Mouse (Mus musculus): ENCODE results near the gene Trh. TPM values are rescaled to one million over a fixed set of nuclear protein-coding genes. Genes with fewer than 3 reads are reported as not detected.
A peak's percentile ranks its signal among the peaks of the same experiment; 100 is the strongest.

Gene Trh
- polyA plus RNA-seq, 1 experiment from 2014 or later: 1.9 TPM

- no peak overlapping the region for H3K27ac ChIP-seq (replicated peaks; ENCODE audit: low read depth, low read length)
- H3K9ac ChIP-seq (replicated peaks; ENCODE audit: low read length): no peak overlapping the region
- peaks cover 21% of the 10 kb centered on the region for H3K27me3 ChIP-seq (ENCODE audit: control insufficient read depth, insufficient read depth, low read length)
- H3K9me3 ChIP-seq (replicated peaks; ENCODE audit: control insufficient read depth, low read length): no peaks in the 10 kb centered on the region
- peak; percentile 42 for DNase-seq (ENCODE audit: low spot score)
- H3K4me3 ChIP-seq (ENCODE audit: low read depth, low read length): no peak overlapping the region
- H3K4me2 ChIP-seq (ENCODE audit: low read depth, low read length): no peak overlapping the region
- WGBS: 69% methylated on average over 3 of the region's 3 CpGs
- H3K36me3 ChIP-seq (replicated peaks; ENCODE audit: control insufficient read depth, insufficient read depth, low read depth, low read length): no peaks in the 10 kb centered on the region
- peak; percentile 82 for ATAC-seq (replicated peaks; ENCODE audit: insufficient number of reproducible peaks, low FRiP score, low TSS enrichment, low read depth)
- H3K4me1 ChIP-seq (ENCODE audit: control insufficient read depth, insufficient read depth, low read length): no peaks in the 10 kb centered on the region
Observed at GRCm38 (mm10) chr6:92241178-92241906, 3.1 kb downstream of the Trh start.

DNA sequence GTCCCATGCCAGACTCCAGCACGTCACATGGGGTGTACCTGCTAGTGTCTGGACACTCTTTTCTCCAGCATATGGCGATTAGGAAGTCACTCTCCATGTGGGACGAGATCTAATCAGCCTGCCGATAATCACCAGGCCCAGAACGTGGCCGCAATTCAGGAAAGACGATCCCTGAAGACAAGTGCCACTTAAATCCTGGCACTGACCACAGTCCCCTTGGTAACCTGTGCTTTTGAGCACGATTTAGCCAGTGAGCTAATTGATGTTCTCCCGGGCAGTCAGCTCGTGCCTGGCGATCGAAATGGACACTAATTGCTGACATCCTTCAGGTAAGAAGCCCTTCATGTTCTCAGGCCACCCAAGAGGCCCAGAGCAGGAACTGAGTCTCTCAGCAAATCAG, 9.4 kb downstream of the Trh start:
- ATAC-seq (replicated peaks; ENCODE audit: insufficient number of reproducible peaks, low FRiP score, low TSS enrichment, low read depth) (no peak), DNase-seq (ENCODE audit: low spot score) (no peak)
- no peak overlapping the region for H3K27ac ChIP-seq (replicated peaks; ENCODE audit: low read depth, low read length)
- H3K9me3 ChIP-seq (replicated peaks; ENCODE audit: control insufficient read depth, low read length): no peaks in the 10 kb centered on the region
- H3K36me3 ChIP-seq (replicated peaks; ENCODE audit: control insufficient read depth, insufficient read depth, low read depth, low read length): no peaks in the 10 kb centered on the region
- 48% methylated on average over 12 of the region's 12 CpGs for WGBS
- no peaks in the 10 kb centered on the region for H3K4me1 ChIP-seq (ENCODE audit: control insufficient read depth, insufficient read depth, low read length)
- no peak overlapping the region for H3K4me3 ChIP-seq (ENCODE audit: low read depth, low read length)
- H3K9ac ChIP-seq (replicated peaks; ENCODE audit: low read length): no peak overlapping the region
- no peak overlapping the region for H3K4me2 ChIP-seq (ENCODE audit: low read depth, low read length)
- no peaks in the 10 kb centered on the region for H3K27me3 ChIP-seq (ENCODE audit: control insufficient read depth, insufficient read depth, low read length)

DNA sequence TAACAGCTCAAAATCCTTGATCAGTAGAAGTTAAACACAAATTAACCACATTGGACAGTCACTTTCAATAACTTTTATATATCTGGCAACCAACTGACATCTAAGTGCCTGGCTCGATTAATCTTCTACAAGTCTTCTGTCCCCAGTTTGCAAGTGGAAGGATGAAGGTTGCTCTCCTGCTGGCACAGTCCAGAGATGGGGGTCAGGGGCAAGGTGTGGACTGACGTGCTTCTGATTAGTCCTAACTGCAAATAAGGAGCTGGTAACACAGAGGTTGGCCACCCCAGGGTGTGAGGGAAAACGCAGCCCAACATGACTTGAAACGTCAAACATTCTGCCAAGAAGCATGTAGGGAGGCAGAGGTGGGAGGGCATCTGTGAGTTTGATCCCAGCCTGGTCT, 12.7 kb downstream of the Trh start:
- H3K36me3 ChIP-seq (replicated peaks; ENCODE audit: control insufficient read depth, insufficient read depth, low read depth, low read length): no peaks in the 10 kb centered on the region
- ATAC-seq (replicated peaks; ENCODE audit: insufficient number of reproducible peaks, low FRiP score, low TSS enrichment, low read depth): no peak
- H3K27me3 ChIP-seq (ENCODE audit: control insufficient read depth, insufficient read depth, low read length): no peaks in the 10 kb centered on the region
- 68% methylated on average over 4 of the region's 4 CpGs for WGBS
- no peak overlapping the region for H3K9ac ChIP-seq (replicated peaks; ENCODE audit: low read length)
- H3K4me2 ChIP-seq (ENCODE audit: low read depth, low read length): no peak overlapping the region
- H3K4me3 ChIP-seq (ENCODE audit: low read depth, low read length): no peak overlapping the region
- no peaks in the 10 kb centered on the region for H3K4me1 ChIP-seq (ENCODE audit: control insufficient read depth, insufficient read depth, low read length)
- H3K9me3 ChIP-seq (replicated peaks; ENCODE audit: control insufficient read depth, low read length): no peaks in the 10 kb centered on the region
- H3K27ac ChIP-seq (replicated peaks; ENCODE audit: low read depth, low read length): no peak overlapping the region
- DNase-seq (ENCODE audit: low spot score): no peak

- ATAC-seq (replicated peaks; ENCODE audit: insufficient number of reproducible peaks, low FRiP score, low TSS enrichment, low read depth) (no peak), DNase-seq (ENCODE audit: low spot score) (no peak)
- no peak overlapping the region for H3K9ac ChIP-seq (replicated peaks; ENCODE audit: low read length)
- no peaks in the 10 kb centered on the region for H3K27me3 ChIP-seq (ENCODE audit: control insufficient read depth, insufficient read depth, low read length)
- H3K4me1 ChIP-seq (ENCODE audit: control insufficient read depth, insufficient read depth, low read length): no peaks in the 10 kb centered on the region
- H3K4me3 ChIP-seq (ENCODE audit: low read depth, low read length): no peak overlapping the region
- no peaks in the 10 kb centered on the region for H3K36me3 ChIP-seq (replicated peaks; ENCODE audit: control insufficient read depth, insufficient read depth, low read depth, low read length)
- WGBS: 50% methylated on average over 1 of the region's 1 CpGs
- H3K27ac ChIP-seq (replicated peaks; ENCODE audit: low read depth, low read length): no peak overlapping the region
- H3K4me2 ChIP-seq (ENCODE audit: low read depth, low read length): no peak overlapping the region
- no peaks in the 10 kb centered on the region for H3K9me3 ChIP-seq (replicated peaks; ENCODE audit: control insufficient read depth, low read length)
Observed at GRCm38 (mm10) chr6:92231356-92231755, 13.1 kb downstream of the Trh start.

DNA sequence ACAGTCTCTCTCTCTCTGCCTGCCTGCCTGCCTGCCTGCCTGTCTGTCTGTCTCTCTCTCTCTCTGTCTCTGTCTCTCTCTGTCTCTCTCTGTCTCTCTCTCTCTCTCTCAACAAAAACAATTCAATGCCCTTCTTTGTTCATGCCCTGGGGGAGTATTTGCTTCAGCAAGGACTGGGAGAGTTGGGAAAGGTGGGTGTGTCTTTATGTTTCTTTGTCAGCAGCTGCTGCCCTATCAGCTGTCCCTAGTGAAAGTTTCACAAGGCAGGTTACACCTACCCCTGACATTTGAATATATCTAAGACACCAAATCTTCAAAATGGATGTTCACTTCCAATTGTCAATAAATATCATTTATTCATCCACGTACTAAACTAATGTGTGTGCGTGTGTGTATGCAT, 14.9 kb downstream of the Trh start:
- whole genome bisulfite sequencing: 88% methylated on average over 2 of the region's 2 CpGs
- no peak overlapping the region for H3K9ac ChIP-seq (replicated peaks; ENCODE audit: low read length)
- H3K36me3 ChIP-seq (replicated peaks; ENCODE audit: control insufficient read depth, insufficient read depth, low read depth, low read length): no peaks in the 10 kb centered on the region
- ATAC-seq (replicated peaks; ENCODE audit: insufficient number of reproducible peaks, low FRiP score, low TSS enrichment, low read depth) (no peak), DNase-seq (ENCODE audit: low spot score) (no peak)
- no peak overlapping the region for H3K27ac ChIP-seq (replicated peaks; ENCODE audit: low read depth, low read length)
- no peaks in the 10 kb centered on the region for H3K4me1 ChIP-seq (ENCODE audit: control insufficient read depth, insufficient read depth, low read length)
- no peaks in the 10 kb centered on the region for H3K9me3 ChIP-seq (replicated peaks; ENCODE audit: control insufficient read depth, low read length)
- no peak overlapping the region for H3K4me2 ChIP-seq (ENCODE audit: low read depth, low read length)
- H3K4me3 ChIP-seq (ENCODE audit: low read depth, low read length): no peak overlapping the region
- no peaks in the 10 kb centered on the region for H3K27me3 ChIP-seq (ENCODE audit: control insufficient read depth, insufficient read depth, low read length)

- ATAC-seq (replicated peaks; ENCODE audit: insufficient number of reproducible peaks, low FRiP score, low TSS enrichment, low read depth) (no peak), DNase-seq (ENCODE audit: low spot score) (no peak)
- no peaks in the 10 kb centered on the region for H3K36me3 ChIP-seq (replicated peaks; ENCODE audit: control insufficient read depth, insufficient read depth, low read depth, low read length)
- H3K9me3 ChIP-seq (replicated peaks; ENCODE audit: control insufficient read depth, low read length): no peaks in the 10 kb centered on the region
- H3K4me1 ChIP-seq (ENCODE audit: control insufficient read depth, insufficient read depth, low read length): no peaks in the 10 kb centered on the region
- H3K4me2 ChIP-seq (ENCODE audit: low read depth, low read length): no peak overlapping the region
- H3K27ac ChIP-seq (replicated peaks; ENCODE audit: low read depth, low read length): no peak overlapping the region
- H3K4me3 ChIP-seq (ENCODE audit: low read depth, low read length): no peak overlapping the region
- no peaks in the 10 kb centered on the region for H3K27me3 ChIP-seq (ENCODE audit: control insufficient read depth, insufficient read depth, low read length)
- H3K9ac ChIP-seq (replicated peaks; ENCODE audit: low read length): no peak overlapping the region
Observed at GRCm38 (mm10) chr6:92229103-92229502, 15.3 kb downstream of the Trh start.

GRCm38 (mm10) chr6:92224981-92225380, 19.5 kb downstream of the Trh start:
- no peak for ATAC-seq (replicated peaks; ENCODE audit: insufficient number of reproducible peaks, low FRiP score, low TSS enrichment, low read depth)
- no peak for DNase-seq (ENCODE audit: low spot score)
- Histone ChIP-seq H3K9me3 (replicated peaks; ENCODE audit: control insufficient read depth, low read length) (no peaks in the 10 kb centered on the region), H3K9ac (replicated peaks; ENCODE audit: low read length) (no peak overlapping the region), H3K4me3 (ENCODE audit: low read depth, low read length) (no peak overlapping the region), H3K27ac (replicated peaks; ENCODE audit: low read depth, low read length) (no peak overlapping the region), H3K36me3 (replicated peaks; ENCODE audit: control insufficient read depth, insufficient read depth, low read depth, low read length) (no peaks in the 10 kb centered on the region), H3K4me1 (ENCODE audit: control insufficient read depth, insufficient read depth, low read length) (no peaks in the 10 kb centered on the region), H3K4me2 (ENCODE audit: low read depth, low read length) (no peak overlapping the region), H3K27me3 (ENCODE audit: control insufficient read depth, insufficient read depth, low read length) (no peaks in the 10 kb centered on the region)
- WGBS: 86% methylated on average over 1 of the region's 1 CpGs

GRCm38 (mm10) chr6:92222021-92222420, 22.4 kb downstream of the Trh start:
- Histone ChIP-seq H3K9ac (replicated peaks; ENCODE audit: low read length) (no peak overlapping the region), H3K9me3 (replicated peaks; ENCODE audit: control insufficient read depth, low read length) (no peaks in the 10 kb centered on the region), H3K36me3 (replicated peaks; ENCODE audit: control insufficient read depth, insufficient read depth, low read depth, low read length) (no peaks in the 10 kb centered on the region), H3K4me1 (ENCODE audit: control insufficient read depth, insufficient read depth, low read length) (no peaks in the 10 kb centered on the region), H3K4me3 (ENCODE audit: low read depth, low read length) (no peak overlapping the region), H3K27ac (replicated peaks; ENCODE audit: low read depth, low read length) (no peak overlapping the region), H3K4me2 (ENCODE audit: low read depth, low read length) (no peak overlapping the region), H3K27me3 (ENCODE audit: control insufficient read depth, insufficient read depth, low read length) (no peaks in the 10 kb centered on the region)
- no peak for ATAC-seq (replicated peaks; ENCODE audit: insufficient number of reproducible peaks, low FRiP score, low TSS enrichment, low read depth)
- 84% methylated on average over 3 of the region's 3 CpGs for WGBS
- DNase-seq (ENCODE audit: low spot score): no peak

Measured in embryonic facial prominence, embryonic 11.5 days (tissue).